Mouse (Mus musculus): ENCODE measurements at regions not wholly inside any gene's neighbourhood (a gene's known extent, or its start where the extent isn't known, plus 50 kb on each side); places are given as distances from the start of the nearest gene placed in this dataset.

GRCm38 (mm10) chr2:72707676-72708659 lies 232.0 kb downstream of the Cdca7 start:
- H3K27ac ChIP-seq (ENCODE audit: insufficient read depth, low read length): no peak overlapping the region
- no peak overlapping the region for H3K4me3 ChIP-seq (ENCODE audit: insufficient read depth, low read length)
- no peaks in the 10 kb centered on the region for H3K4me1 ChIP-seq (ENCODE audit: control insufficient read depth, insufficient read depth, low read length)
- no peak for TF ChIP-seq CTCF (IDR thresholded peaks at IDR 0.05; ENCODE audit: borderline replicate concordance, insufficient read depth, low read length)
- TF ChIP-seq POLR2A (IDR thresholded peaks at IDR 0.05; ENCODE audit: low read depth, low read length): no peak

GRCm38 (mm10) chr2:72716931-72717330 lies 241.0 kb downstream of the Cdca7 start:
- H3K4me1 ChIP-seq (ENCODE audit: control insufficient read depth, insufficient read depth, low read length): no peaks in the 10 kb centered on the region
- H3K4me3 ChIP-seq (ENCODE audit: insufficient read depth, low read length): no peak overlapping the region
- TF ChIP-seq CTCF (IDR thresholded peaks at IDR 0.05; ENCODE audit: borderline replicate concordance, insufficient read depth, low read length) (no peak), POLR2A (IDR thresholded peaks at IDR 0.05; ENCODE audit: low read depth, low read length) (no peak)
- H3K27ac ChIP-seq (ENCODE audit: insufficient read depth, low read length): no peak overlapping the region

GRCm38 (mm10) chr2:72728699-72729098 lies 251.5 kb downstream of the Sp3 start:
- TF ChIP-seq CTCF (IDR thresholded peaks at IDR 0.05; ENCODE audit: borderline replicate concordance, insufficient read depth, low read length): peak; percentile 49; the same call in 1 of the 2 replicates
- no peak for TF ChIP-seq POLR2A (IDR thresholded peaks at IDR 0.05; ENCODE audit: low read depth, low read length)
- Histone ChIP-seq H3K27ac (ENCODE audit: insufficient read depth, low read length) (no peak overlapping the region), H3K4me3 (ENCODE audit: insufficient read depth, low read length) (no peak overlapping the region), H3K4me1 (ENCODE audit: control insufficient read depth, insufficient read depth, low read length) (no peaks in the 10 kb centered on the region)

- H3K4me1 ChIP-seq (ENCODE audit: control insufficient read depth, insufficient read depth, low read length): peaks cover 4% of the 10 kb centered on the region
- H3K4me3 ChIP-seq (ENCODE audit: insufficient read depth, low read length): no peak overlapping the region
- TF ChIP-seq CTCF (IDR thresholded peaks at IDR 0.05; ENCODE audit: borderline replicate concordance, insufficient read depth, low read length) (no peak), POLR2A (IDR thresholded peaks at IDR 0.05; ENCODE audit: low read depth, low read length) (no peak)
- no peak overlapping the region for H3K27ac ChIP-seq (ENCODE audit: insufficient read depth, low read length)
These were observed 246.9 kb downstream of the Sp3 start for GRCm38 (mm10) chr2:72733371-72733770.

GRCm38 (mm10) chr2:72735035-72735434 lies 245.2 kb downstream of the Sp3 start:
- Histone ChIP-seq H3K4me3 (ENCODE audit: insufficient read depth, low read length) (no peak overlapping the region), H3K27ac (ENCODE audit: insufficient read depth, low read length) (no peak overlapping the region), H3K4me1 (ENCODE audit: control insufficient read depth, insufficient read depth, low read length) (peaks cover 6% of the 10 kb centered on the region)
- no peak for TF ChIP-seq POLR2A (IDR thresholded peaks at IDR 0.05; ENCODE audit: low read depth, low read length)
- TF ChIP-seq CTCF (IDR thresholded peaks at IDR 0.05; ENCODE audit: borderline replicate concordance, insufficient read depth, low read length): no peak

- Histone ChIP-seq H3K4me1 (ENCODE audit: control insufficient read depth, insufficient read depth, low read length) (peaks cover 6% of the 10 kb centered on the region), H3K27ac (ENCODE audit: insufficient read depth, low read length) (peak overlapping the region; percentile 6; the same call in 1 of the 2 replicates), H3K4me3 (ENCODE audit: insufficient read depth, low read length) (no peak overlapping the region)
- TF ChIP-seq CTCF (IDR thresholded peaks at IDR 0.05; ENCODE audit: borderline replicate concordance, insufficient read depth, low read length) (no peak), POLR2A (IDR thresholded peaks at IDR 0.05; ENCODE audit: low read depth, low read length) (no peak)
These were observed 243.6 kb downstream of the Sp3 start for GRCm38 (mm10) chr2:72736685-72737084.

GRCm38 (mm10) chr2:72740391-72741361 lies 239.6 kb downstream of the Sp3 start:
- H3K4me1 ChIP-seq (ENCODE audit: control insufficient read depth, insufficient read depth, low read length): peaks cover 6% of the 10 kb centered on the region; the same call in 1 of the 2 replicates
- no peak overlapping the region for H3K4me3 ChIP-seq (ENCODE audit: insufficient read depth, low read length)
- TF ChIP-seq CTCF (IDR thresholded peaks at IDR 0.05; ENCODE audit: borderline replicate concordance, insufficient read depth, low read length) (no peak), POLR2A (IDR thresholded peaks at IDR 0.05; ENCODE audit: low read depth, low read length) (no peak)
- H3K27ac ChIP-seq (ENCODE audit: insufficient read depth, low read length): no peak overlapping the region

GRCm38 (mm10) chr2:72741746-72742145 lies 238.5 kb downstream of the Sp3 start:
- TF ChIP-seq CTCF (IDR thresholded peaks at IDR 0.05; ENCODE audit: borderline replicate concordance, insufficient read depth, low read length) (no peak), POLR2A (IDR thresholded peaks at IDR 0.05; ENCODE audit: low read depth, low read length) (no peak)
- Histone ChIP-seq H3K4me1 (ENCODE audit: control insufficient read depth, insufficient read depth, low read length) (0 out of 2 replicates have a peak, but pooled peaks cover 2% of the 10 kb centered on the region), H3K27ac (ENCODE audit: insufficient read depth, low read length) (no peak overlapping the region), H3K4me3 (ENCODE audit: insufficient read depth, low read length) (no peak overlapping the region)

GRCm38 (mm10) chr2:72743651-72744050 lies 236.6 kb downstream of the Sp3 start:
- TF ChIP-seq POLR2A (IDR thresholded peaks at IDR 0.05; ENCODE audit: low read depth, low read length): no peak
- TF ChIP-seq CTCF (IDR thresholded peaks at IDR 0.05; ENCODE audit: borderline replicate concordance, insufficient read depth, low read length): no peak
- H3K4me1 ChIP-seq (ENCODE audit: control insufficient read depth, insufficient read depth, low read length): 0 out of 2 replicates have a peak, but pooled peaks cover 2% of the 10 kb centered on the region
- no peak overlapping the region for H3K27ac ChIP-seq (ENCODE audit: insufficient read depth, low read length)
- H3K4me3 ChIP-seq (ENCODE audit: insufficient read depth, low read length): no peak overlapping the region

Data from embryonic fibroblast, embryonic 13.5 days (primary cell).